Mouse (Mus musculus) intestine, embryonic 15.5 days (tissue): ENCODE results near the gene Hoxd8. TPM values are rescaled to one million over a fixed set of nuclear protein-coding genes. Genes with fewer than 3 reads are reported as not detected.
A peak's percentile ranks its signal among the peaks of the same experiment; 100 is the strongest.

Experiments used
- ATAC-seq: fragments of 200-750 bp; cut with Nextera tagmentation; 2 replicates; pipeline ENCODE4 v1.8.0; 2017; ENCODE audit warnings: moderate TSS enrichment, moderate library complexity
- H3K27ac ChIP-seq: fragments of 300-500 bp; sonication (generic); 2 replicates; pipeline ENCODE4 v1.5.1; 2015; ENCODE audit warnings: mild to moderate bottlenecking, inconsistent platforms
- H3K27me3 ChIP-seq: fragments of 300-500 bp; sonication (generic); replicated peaks from 2 replicates; pipeline ENCODE4 v1.6.1; 2015; ENCODE audit warnings: inconsistent platforms
- H3K36me3 ChIP-seq: fragments of 300-500 bp; sonication (generic); 2 replicates; pipeline ENCODE4 v1.6.1; 2015; ENCODE audit warnings: inconsistent platforms
- H3K4me1 ChIP-seq: fragments of 300-500 bp; sonication (generic); replicated peaks from 2 replicates; pipeline ENCODE4 v1.6.1; 2015; ENCODE audit warnings: inconsistent platforms
- H3K4me2 ChIP-seq: fragments of 300-500 bp; sonication (generic); replicated peaks from 2 replicates; pipeline ENCODE4 v1.6.1; 2015; ENCODE audit warnings: mild to moderate bottlenecking, inconsistent platforms
- H3K4me3 ChIP-seq: fragments of 300-500 bp; sonication (generic); replicated peaks from 2 replicates; pipeline ENCODE4 v1.5.1; 2015; ENCODE audit warnings: inconsistent platforms
- H3K9ac ChIP-seq: fragments of 300-500 bp; sonication (generic); 2 replicates; pipeline ENCODE4 v1.6.1; 2015; ENCODE audit warnings: inconsistent platforms
- H3K9me3 ChIP-seq: fragments of 300-500 bp; sonication (generic); 2 replicates; pipeline ENCODE4 v1.6.1; 2016; ENCODE audit warnings: inconsistent platforms
- WGBS: fragments of 180-500 bp; shearing (Covaris S2); methylation state at CpG from one replicate; pipeline ENCODE4 v1.1.7; 2015; 5-methylcytosine and 5-hydroxymethylcytosine counted together
- polyA plus RNA-seq: library from polyadenylated mRNA; unstranded; fragments of >200 nt; fragmentation: Nextera tagmentation; extraction: Ambion mirVana; gene quantifications from 2 replicates; pipeline ENCODE4 v1.2.1, GENCODE M21; 2015

Hoxd8 gene
- polyA plus RNA-seq, 1 experiment from 2014 or later = 5.1 TPM

DNA sequence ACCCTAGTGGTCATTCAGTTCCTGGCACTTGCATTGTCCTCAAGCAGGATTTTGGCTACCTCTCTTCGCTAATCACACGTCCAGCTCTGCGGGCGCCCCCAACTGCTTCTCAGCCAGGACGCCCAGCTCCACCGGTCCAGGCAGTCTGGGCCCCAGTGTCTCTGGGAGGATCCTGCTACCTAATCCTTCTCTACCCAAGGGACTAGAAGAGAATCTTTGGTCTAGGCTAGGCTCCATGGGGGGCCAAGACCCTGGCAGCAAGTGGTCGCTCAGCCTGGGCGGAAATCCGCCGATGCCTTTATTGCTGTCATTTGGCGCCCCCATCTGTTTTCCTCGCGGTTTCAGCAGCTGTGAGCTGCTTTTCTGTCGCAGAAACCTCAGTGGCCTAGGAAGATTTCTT, 42.7 kb upstream of the Hoxd8 start:
- H3K9me3 ChIP-seq = no peaks in the 10 kb centered on the region
- peak overlapping the region; percentile 24; the same call in 1 of the 2 replicates for H3K4me3 ChIP-seq
- no peak overlapping the region for H3K9ac ChIP-seq
- H3K36me3 ChIP-seq = no peaks in the 10 kb centered on the region
- H3K27me3 ChIP-seq = peaks cover 90% of the 10 kb centered on the region
- under 1% methylated on average over 14 of the region's 14 CpGs for WGBS
- peak overlapping the region; percentile 54 for H3K4me2 ChIP-seq
- H3K4me1 ChIP-seq = peaks cover 15% of the 10 kb centered on the region
- peak; percentile 45; the same call in 1 of the 2 replicates for ATAC-seq
- no peak overlapping the region for H3K27ac ChIP-seq

- Histone ChIP-seq H3K4me3 (no peak overlapping the region), H3K27ac (no peak overlapping the region), H3K4me2 (no peak overlapping the region), H3K4me1 (peaks cover 18% of the 10 kb centered on the region), H3K9ac (no peak overlapping the region), H3K9me3 (no peaks in the 10 kb centered on the region), H3K36me3 (no peaks in the 10 kb centered on the region), H3K27me3 (peaks cover 90% of the 10 kb centered on the region)
- 4% methylated on average over 18 of the region's 18 CpGs for WGBS
- ATAC-seq = no peak
Observed at GRCm38 (mm10) chr2:74663291-74663925, 41.0 kb upstream of the Hoxd8 start.

DNA sequence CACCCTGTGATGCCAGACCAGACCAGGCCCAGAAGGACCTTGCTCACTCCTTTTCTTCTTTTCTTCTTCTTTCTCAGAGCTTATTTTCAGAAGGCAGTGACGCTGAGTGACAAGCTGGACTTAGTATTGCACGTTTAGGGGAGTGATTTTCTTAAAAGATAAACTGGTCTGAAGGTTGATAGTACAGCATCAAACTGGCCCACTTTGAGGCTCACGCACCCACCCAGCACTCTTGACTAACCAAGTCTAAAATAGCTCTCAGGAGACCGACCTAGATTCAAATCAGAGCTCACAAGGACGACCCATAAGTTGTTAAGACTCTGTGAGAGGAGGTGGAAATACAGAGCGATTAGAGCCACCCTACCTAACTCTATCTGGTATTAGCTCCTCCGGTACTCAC, 38.0 kb upstream of the Hoxd8 start:
- H3K9ac ChIP-seq = no peak overlapping the region
- no peak overlapping the region for H3K27ac ChIP-seq
- ATAC-seq = no peak
- 1% methylated on average over 7 of the region's 7 CpGs for WGBS
- H3K9me3 ChIP-seq = no peaks in the 10 kb centered on the region
- no peaks in the 10 kb centered on the region for H3K36me3 ChIP-seq
- no peak overlapping the region for H3K4me3 ChIP-seq
- peaks cover 14% of the 10 kb centered on the region for H3K4me1 ChIP-seq
- H3K4me2 ChIP-seq = no peak overlapping the region
- peaks cover 87% of the 10 kb centered on the region for H3K27me3 ChIP-seq

GRCm38 (mm10) chr2:74667191-74667841, 37.1 kb upstream of the Hoxd8 start:
- Histone ChIP-seq H3K4me3 (no peak overlapping the region), H3K9me3 (no peaks in the 10 kb centered on the region), H3K36me3 (no peaks in the 10 kb centered on the region), H3K27ac (no peak overlapping the region), H3K9ac (no peak overlapping the region), H3K27me3 (peaks cover 85% of the 10 kb centered on the region), H3K4me1 (peaks cover 10% of the 10 kb centered on the region), H3K4me2 (no peak overlapping the region)
- WGBS = 3% methylated on average over 36 of the region's 36 CpGs
- ATAC-seq = peak; percentile 21; the same call in 1 of the 2 replicates

- peak within 1 kb of the TSS; percentile 87 for H3K4me2 ChIP-seq
- peak; percentile 68 for ATAC-seq
- H3K9ac ChIP-seq = no peak within 1 kb of the TSS
- peak within 1 kb of the TSS; percentile 43 for H3K4me3 ChIP-seq
- peaks cover 85% of the 10 kb centered on the region for H3K27me3 ChIP-seq
- H3K9me3 ChIP-seq = no peaks in the 10 kb centered on the region
- no peak within 1 kb of the TSS for H3K27ac ChIP-seq
- peaks cover 13% of the 10 kb centered on the region for H3K4me1 ChIP-seq
- H3K36me3 ChIP-seq = no peaks in the 10 kb centered on the region
- WGBS = under 1% methylated on average over 42 of the region's 51 CpGs
Observed at GRCm38 (mm10) chr2:74667842-74668357, 36.5 kb upstream of the Hoxd8 start, which contains the start of gene Hoxd13. Gene Hoxd13 (plus strand): TSS chr2:74668310.

GRCm38 (mm10) chr2:74668370-74669229, 35.8 kb upstream of the Hoxd8 start:
- Histone ChIP-seq H3K36me3 (no peaks in the 10 kb centered on the region), H3K9ac (no peak overlapping the region), H3K9me3 (no peaks in the 10 kb centered on the region), H3K4me3 (peak overlapping the region; percentile 43), H3K4me1 (peaks cover 14% of the 10 kb centered on the region), H3K4me2 (peak overlapping the region; percentile 87), H3K27ac (no peak overlapping the region), H3K27me3 (peaks cover 86% of the 10 kb centered on the region)
- peak; percentile 69 for ATAC-seq
- WGBS = under 1% methylated on average over 59 of the region's 74 CpGs

- ATAC-seq = no peak
- Histone ChIP-seq H3K9ac (no peak overlapping the region), H3K27ac (no peak overlapping the region), H3K4me3 (no peak overlapping the region), H3K27me3 (peaks cover 86% of the 10 kb centered on the region), H3K9me3 (no peaks in the 10 kb centered on the region), H3K36me3 (no peaks in the 10 kb centered on the region), H3K4me1 (peaks cover 14% of the 10 kb centered on the region), H3K4me2 (no peak overlapping the region)
- 1% methylated on average over 3 of the region's 3 CpGs for WGBS
Observed at GRCm38 (mm10) chr2:74669230-74669578, 35.2 kb upstream of the Hoxd8 start.

DNA sequence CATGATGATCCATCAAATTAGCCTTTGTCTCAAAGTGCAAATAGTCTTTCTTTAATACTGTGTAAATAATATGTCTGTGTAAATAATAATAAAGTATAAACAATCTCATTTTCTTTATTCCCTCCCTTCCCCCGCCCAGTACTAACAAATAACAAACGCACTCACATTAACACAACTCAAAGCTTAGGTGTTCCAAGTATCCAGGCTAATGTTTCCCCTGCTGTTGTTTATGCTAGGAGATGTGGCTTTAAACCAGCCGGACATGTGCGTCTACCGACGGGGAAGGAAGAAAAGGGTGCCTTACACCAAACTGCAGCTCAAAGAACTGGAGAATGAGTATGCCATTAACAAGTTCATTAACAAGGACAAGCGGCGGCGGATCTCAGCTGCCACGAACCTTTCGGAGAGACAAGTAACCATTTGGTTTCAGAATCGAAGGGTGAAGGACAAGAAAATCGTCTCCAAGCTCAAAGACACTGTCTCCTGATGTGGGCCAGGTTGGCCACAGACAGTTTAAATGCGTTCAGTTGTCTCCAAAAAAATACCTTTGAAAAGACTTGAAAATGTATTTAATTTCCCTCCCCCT, 34.7 kb upstream of the Hoxd8 start:
- WGBS = 2% methylated on average over 14 of the region's 14 CpGs
- no peak for ATAC-seq
- no peak overlapping the region for H3K4me2 ChIP-seq
- H3K4me1 ChIP-seq = peaks cover 14% of the 10 kb centered on the region
- H3K9me3 ChIP-seq = no peaks in the 10 kb centered on the region
- peaks cover 86% of the 10 kb centered on the region for H3K27me3 ChIP-seq
- no peak overlapping the region for H3K27ac ChIP-seq
- H3K36me3 ChIP-seq = no peaks in the 10 kb centered on the region
- no peak overlapping the region for H3K4me3 ChIP-seq
- H3K9ac ChIP-seq = no peak overlapping the region

GRCm38 (mm10) chr2:74670632-74671188, 33.7 kb upstream of the Hoxd8 start:
- Histone ChIP-seq H3K4me3 (no peak overlapping the region), H3K27ac (no peak overlapping the region), H3K9ac (no peak overlapping the region), H3K36me3 (no peaks in the 10 kb centered on the region), H3K9me3 (no peaks in the 10 kb centered on the region), H3K4me1 (peaks cover 14% of the 10 kb centered on the region), H3K27me3 (peaks cover 88% of the 10 kb centered on the region), H3K4me2 (no peak overlapping the region)
- no peak for ATAC-seq
- WGBS = 7% methylated on average over 3 of the region's 3 CpGs

- WGBS = 19% methylated on average over 5 of the region's 5 CpGs
- H3K4me2 ChIP-seq = 0 out of 2 replicates have a peak overlapping the region, but pooled peaks have one; percentile 1
- H3K27me3 ChIP-seq = peaks cover 90% of the 10 kb centered on the region
Observed at GRCm38 (mm10) chr2:74671847-74672246, 32.6 kb upstream of the Hoxd8 start.

GRCm38 (mm10) chr2:74672481-74673362, 31.7 kb upstream of the Hoxd8 start:
- Histone ChIP-seq H3K4me3 (peak overlapping the region; percentile 28), H3K9me3 (no peaks in the 10 kb centered on the region), H3K27me3 (peaks cover 91% of the 10 kb centered on the region)

More at GRCm38 (mm10) chr2:74671847-74672246, 32.6 kb upstream of the Hoxd8 start:
- Histone ChIP-seq H3K4me3 (no peak overlapping the region), H3K4me1 (peaks cover 14% of the 10 kb centered on the region), H3K27ac (no peak overlapping the region), H3K9ac (no peak overlapping the region), H3K9me3 (no peaks in the 10 kb centered on the region), H3K36me3 (no peaks in the 10 kb centered on the region)
- no peak for ATAC-seq

More at GRCm38 (mm10) chr2:74672481-74673362, 31.7 kb upstream of the Hoxd8 start:
- ATAC-seq = peak; percentile 54
- WGBS = 5% methylated on average over 40 of the region's 40 CpGs
- no peak overlapping the region for H3K27ac ChIP-seq
- no peak overlapping the region for H3K9ac ChIP-seq
- peak overlapping the region; percentile 64 for H3K4me2 ChIP-seq
- no peaks in the 10 kb centered on the region for H3K36me3 ChIP-seq
- peaks cover 14% of the 10 kb centered on the region for H3K4me1 ChIP-seq
